Mouse (Mus musculus) heart, embryonic 13.5 days (tissue): ENCODE data around the gene Rps5. TPM values are rescaled to one million over a fixed set of nuclear protein-coding genes. Genes with fewer than 3 reads are reported as not detected.
A peak's percentile ranks its signal among the peaks of the same experiment; 100 is the strongest.

ENCODE experiments used
- ATAC-seq: fragments of 200-750 bp; cut with Nextera tagmentation; 2 replicates; pipeline ENCODE4 v1.8.0; 2017; ENCODE audit warnings: moderate TSS enrichment; ENCODE audit not compliant: insufficient number of reproducible peaks, low FRiP score, low TSS enrichment; ENCODE audit errors: extremely low read depth
- H3K27ac ChIP-seq: fragments of 300-500 bp; sonication (generic); replicated peaks from 2 replicates; pipeline ENCODE4 v1.5.1; 2015; ENCODE audit warnings: moderate library complexity, mild to moderate bottlenecking, inconsistent platforms
- H3K27me3 ChIP-seq: fragments of 300-500 bp; sonication (generic); replicated peaks from 2 replicates; pipeline ENCODE4 v1.6.1; 2015; ENCODE audit warnings: mild to moderate bottlenecking, inconsistent platforms
- H3K36me3 ChIP-seq: fragments of 300-500 bp; sonication (generic); 2 replicates; pipeline ENCODE4 v1.6.1; 2015; ENCODE audit warnings: mild to moderate bottlenecking, inconsistent platforms
- H3K4me1 ChIP-seq: fragments of 300-500 bp; sonication (generic); 2 replicates; pipeline ENCODE4 v1.6.1; 2015; ENCODE audit warnings: inconsistent platforms
- H3K4me2 ChIP-seq: fragments of 300-500 bp; sonication (generic); 2 replicates; pipeline ENCODE4 v1.6.1; 2015; ENCODE audit warnings: inconsistent platforms, mild to moderate bottlenecking, moderate library complexity
- H3K4me3 ChIP-seq: fragments of 300-500 bp; sonication (generic); 2 replicates; pipeline ENCODE4 v1.5.1; 2015; ENCODE audit warnings: moderate library complexity, mild to moderate bottlenecking, inconsistent platforms
- H3K9ac ChIP-seq: fragments of 300-500 bp; sonication (generic); 2 replicates; pipeline ENCODE4 v1.6.1; 2015; ENCODE audit warnings: inconsistent platforms, mild to moderate bottlenecking, moderate library complexity
- H3K9me3 ChIP-seq: fragments of 300-500 bp; sonication (generic); 2 replicates; pipeline ENCODE4 v1.6.1; 2016; ENCODE audit warnings: inconsistent platforms
- WGBS: fragments of 180-500 bp; shearing (Covaris S2); methylation state at CpG from one replicate; pipeline ENCODE4 v1.1.7; 2015; ENCODE audit warnings: mixed read lengths; 5-methylcytosine and 5-hydroxymethylcytosine counted together
- polyA plus RNA-seq: library from polyadenylated mRNA; unstranded; fragments of >200 nt; fragmentation: Nextera tagmentation; extraction: Ambion mirVana; gene quantifications from 2 replicates; pipeline ENCODE4 v1.2.1, GENCODE M21; 2015

The Rps5 gene
- polyA plus RNA-seq, 1 experiment from 2014 or later: 564 TPM

DNA sequence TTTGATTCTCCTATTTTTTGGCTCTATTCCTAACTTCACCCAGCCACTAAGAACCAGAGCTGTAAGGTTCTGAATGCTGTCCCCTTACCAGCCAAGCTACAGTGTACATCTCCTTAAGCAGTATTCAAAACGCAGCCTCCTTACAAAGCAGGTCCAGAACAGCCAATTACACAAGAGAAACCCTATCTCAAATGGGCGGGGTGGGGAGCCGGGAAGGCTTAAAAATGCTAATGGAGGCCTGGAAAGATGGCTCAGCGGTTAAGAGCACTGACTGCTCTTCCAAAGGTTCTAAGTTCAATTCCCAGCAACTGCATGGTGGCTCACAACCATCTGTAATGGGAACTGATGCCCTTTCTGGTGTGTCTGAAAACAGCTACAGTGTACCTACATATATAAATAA lies 37.6 kb downstream of the Rps5 start:
- WGBS: 25% methylated on average over 4 of the region's 4 CpGs
- H3K9me3 ChIP-seq: no peaks in the 10 kb centered on the region
- H3K27ac ChIP-seq: no peak overlapping the region
- no peak for ATAC-seq
- no peaks in the 10 kb centered on the region for H3K27me3 ChIP-seq
- no peak overlapping the region for H3K4me2 ChIP-seq
- H3K4me1 ChIP-seq: peaks cover 4% of the 10 kb centered on the region; the same call in 1 of the 2 replicates
- no peak overlapping the region for H3K4me3 ChIP-seq
- H3K36me3 ChIP-seq: no peaks in the 10 kb centered on the region
- H3K9ac ChIP-seq: no peak overlapping the region

DNA sequence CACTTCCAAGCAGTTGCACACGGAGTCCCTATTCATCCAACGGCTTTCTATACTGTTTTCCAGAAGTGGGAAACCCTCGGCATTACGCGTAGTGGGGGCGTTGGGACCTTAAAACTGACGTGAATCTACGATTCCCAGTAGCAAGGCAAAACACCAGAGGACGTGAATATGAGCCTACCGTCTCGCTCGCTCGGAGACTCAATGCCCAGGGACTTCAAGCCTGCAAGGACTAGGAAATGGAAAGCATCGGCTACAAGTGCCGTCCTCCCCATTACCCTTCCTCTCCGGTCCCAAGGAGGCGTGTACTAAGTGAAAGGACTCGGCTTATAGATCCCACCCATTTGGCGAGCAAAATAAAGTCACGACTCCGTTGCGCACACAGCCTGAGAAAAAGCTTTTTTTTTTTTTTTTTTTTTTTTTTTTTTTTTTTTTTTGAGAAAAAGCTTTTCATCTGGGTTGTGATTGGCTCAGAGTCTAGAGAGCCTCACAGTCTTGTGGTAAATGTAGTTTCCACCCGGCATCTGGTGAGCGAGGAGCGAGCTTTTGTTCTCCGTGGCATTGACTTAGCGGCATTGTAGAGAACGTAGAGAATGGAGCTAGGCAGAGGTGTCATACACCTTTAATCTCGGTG lies 39.5 kb downstream of the Rps5 start:
- Histone ChIP-seq H3K4me3 (peak overlapping the region; percentile 67), H3K9ac (peak overlapping the region; percentile 86), H3K36me3 (no peaks in the 10 kb centered on the region), H3K27me3 (no peaks in the 10 kb centered on the region), H3K4me1 (peaks cover 13% of the 10 kb centered on the region), H3K9me3 (no peaks in the 10 kb centered on the region), H3K27ac (peak overlapping the region; percentile 87), H3K4me2 (peak overlapping the region; percentile 79)
- no peak for ATAC-seq
- 1% methylated on average over 29 of the region's 29 CpGs for WGBS

DNA sequence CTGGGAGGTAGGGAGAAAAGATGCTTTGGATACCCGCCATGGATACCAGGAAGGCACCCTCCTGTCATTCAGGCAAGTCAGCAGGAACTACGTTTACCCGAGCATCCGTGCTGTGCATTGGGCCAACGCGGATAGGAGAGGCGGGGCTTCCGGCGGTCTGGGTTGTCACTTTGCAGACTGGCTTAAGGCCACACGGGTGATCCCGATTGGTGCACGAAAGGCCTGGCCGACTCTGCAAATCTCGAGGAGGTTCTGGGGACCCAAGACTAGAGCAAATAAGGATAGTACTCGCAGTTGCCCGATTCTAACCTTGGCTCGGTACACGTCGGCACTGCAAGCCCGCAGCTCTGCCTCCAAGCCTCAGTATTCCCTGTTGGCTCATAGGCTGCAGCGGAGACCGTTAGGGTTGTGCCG lies 43.6 kb downstream of the Rps5 start, which contains the start of gene Zfp324:
Gene Zfp324, plus strand, starts transcription at position 161 of the 414 bp plus-strand sequence.
- peak within 1 kb of the TSS; percentile 94 for H3K4me3 ChIP-seq
- H3K36me3 ChIP-seq: peaks cover 23% of the 10 kb centered on the region
- H3K9me3 ChIP-seq: no peaks in the 10 kb centered on the region
- H3K4me2 ChIP-seq: peak within 1 kb of the TSS; percentile 94
- H3K9ac ChIP-seq: peak within 1 kb of the TSS; percentile 98
- peaks cover 23% of the 10 kb centered on the region for H3K4me1 ChIP-seq
- peak within 1 kb of the TSS; percentile 91 for H3K27ac ChIP-seq
- no peaks in the 10 kb centered on the region for H3K27me3 ChIP-seq
- ATAC-seq: peak; percentile 80
- WGBS: under 1% methylated on average over 23 of the region's 23 CpGs

DNA sequence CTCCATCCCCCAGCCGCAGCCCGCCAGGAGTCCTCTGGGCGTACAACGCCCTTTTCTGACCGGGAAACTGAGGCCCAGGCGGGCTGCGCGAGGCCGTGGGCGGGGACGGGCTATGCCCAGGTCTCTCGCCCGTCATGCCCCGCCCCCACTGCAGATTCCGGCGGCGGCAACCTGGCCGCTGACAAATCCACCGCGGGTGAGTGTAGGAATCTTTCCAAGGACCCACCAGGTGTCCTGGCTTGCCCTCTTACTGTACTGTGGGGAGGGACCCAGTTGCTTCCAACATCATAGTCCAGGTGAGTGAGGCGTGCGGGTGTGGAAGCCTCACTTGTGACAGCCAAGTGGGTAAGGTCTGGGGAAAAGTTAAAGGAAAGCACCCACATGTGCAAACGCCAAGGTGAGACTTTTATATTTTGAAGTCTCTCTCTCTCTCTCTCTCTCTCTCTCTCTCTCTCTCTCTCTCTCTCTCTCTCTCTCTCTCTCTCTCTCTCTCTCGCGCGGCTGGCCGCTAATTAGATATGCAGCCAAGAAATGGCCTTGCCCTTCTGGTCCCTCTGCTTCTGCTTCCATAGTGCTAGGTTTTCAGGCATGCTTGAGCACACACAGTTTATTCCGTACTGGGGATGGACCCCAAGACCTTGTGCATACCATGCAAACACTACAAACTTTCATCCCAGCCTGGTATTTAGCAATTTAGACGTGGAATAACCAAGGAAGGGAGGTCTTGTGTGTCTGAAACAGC lies 44.2 kb downstream of the Rps5 start:
- Histone ChIP-seq H3K4me3 (peak overlapping the region; percentile 94), H3K4me2 (peak overlapping the region; percentile 94), H3K27ac (peak overlapping the region; percentile 91), H3K9ac (peak overlapping the region; percentile 98), H3K9me3 (no peaks in the 10 kb centered on the region), H3K4me1 (peaks cover 19% of the 10 kb centered on the region), H3K36me3 (peaks cover 29% of the 10 kb centered on the region), H3K27me3 (no peaks in the 10 kb centered on the region)
- WGBS: under 1% methylated on average over 29 of the region's 29 CpGs
- ATAC-seq: peak; percentile 70

DNA sequence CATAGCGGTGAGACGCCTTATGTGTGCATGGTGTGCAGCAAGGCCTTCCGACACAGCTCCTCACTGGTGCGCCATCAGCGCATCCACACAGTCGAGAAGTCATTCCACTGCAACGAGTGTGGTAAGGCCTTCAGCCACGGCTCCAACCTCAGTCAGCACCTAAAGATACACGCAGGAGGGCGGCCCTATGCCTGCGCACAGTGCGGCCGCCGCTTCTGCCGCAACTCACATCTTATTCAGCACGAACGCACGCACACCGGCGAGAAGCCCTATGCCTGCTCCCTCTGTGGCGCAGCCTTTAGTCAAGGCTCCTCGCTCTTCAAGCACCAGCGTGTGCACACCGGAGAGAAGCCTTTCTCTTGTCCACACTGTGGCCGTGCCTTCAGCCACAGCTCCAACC lies 48.8 kb downstream of the Rps5 start:
- peaks cover 12% of the 10 kb centered on the region for H3K4me1 ChIP-seq
- peaks cover 50% of the 10 kb centered on the region for H3K36me3 ChIP-seq
- no peak overlapping the region for H3K9ac ChIP-seq
- no peaks in the 10 kb centered on the region for H3K27me3 ChIP-seq
- H3K27ac ChIP-seq: no peak overlapping the region
- H3K4me2 ChIP-seq: no peak overlapping the region
- 90% methylated on average over 25 of the region's 25 CpGs for WGBS
- H3K9me3 ChIP-seq: no peaks in the 10 kb centered on the region
- H3K4me3 ChIP-seq: no peak overlapping the region
- no peak for ATAC-seq

Other genes with a start within 250 kb of the Rps5 start
- not detected in 2 replicates for gene Vmn2r55, start 237.3 kb upstream of the Rps5 start, polyA plus RNA-seq
- not detected in 2 replicates for gene Vmn2r56, start 187.3 kb upstream of the Rps5 start, polyA plus RNA-seq
- 6.5 and 8.2 TPM in 2 replicates for gene Zscan18, start 118.7 kb upstream of the Rps5 start, polyA plus RNA-seq
- gene Zfp329, start 103.4 kb upstream of the Rps5 start, polyA plus RNA-seq: 10.2 and 11.6 TPM in 2 replicates
- 19.0 and 21.0 TPM in 2 replicates for gene Zfp110, start 87.5 kb upstream of the Rps5 start, polyA plus RNA-seq
- 2.3 and 3.2 TPM in 2 replicates for gene Zfp128, start 41.1 kb upstream of the Rps5 start, polyA plus RNA-seq
- 10.4 and 11.1 TPM in 2 replicates for gene Zscan22, start 24.5 kb upstream of the Rps5 start, polyA plus RNA-seq
- gene Rnf225, start 5.1 kb downstream of the Rps5 start, polyA plus RNA-seq: 0.63 and 0.70 TPM in 2 replicates
- gene Zfp324, start 43.5 kb downstream of the Rps5 start, polyA plus RNA-seq: 5.9 and 6.0 TPM in 2 replicates
- gene Zfp446, start 55.6 kb downstream of the Rps5 start, polyA plus RNA-seq: 5.4 and 6.1 TPM in 2 replicates
- 0.11 and 0.14 TPM in 2 replicates for gene Slc27a5, start 75.9 kb downstream of the Rps5 start, polyA plus RNA-seq
- gene Trim28, start 76.8 kb downstream of the Rps5 start, polyA plus RNA-seq: 155 and 165 TPM in 2 replicates
- gene Zbtb45, start 87.7 kb downstream of the Rps5 start, polyA plus RNA-seq: 15.1 and 16.9 TPM in 2 replicates
- gene Chmp2a, start 112.5 kb downstream of the Rps5 start, polyA plus RNA-seq: 126 and 138 TPM in 2 replicates
- gene Ube2m, start 116.0 kb downstream of the Rps5 start, polyA plus RNA-seq: 82.3 and 93.6 TPM in 2 replicates
- 1.7 and 1.9 TPM in 2 replicates for gene Mzf1, start 132.5 kb downstream of the Rps5 start, polyA plus RNA-seq
- gene Vmn1r85, start 172.9 kb downstream of the Rps5 start, polyA plus RNA-seq: not detected in 2 replicates
- not detected in 2 replicates for gene Vmn1r86, start 197.6 kb downstream of the Rps5 start, polyA plus RNA-seq
- gene Vmn1r87, start 217.9 kb downstream of the Rps5 start, polyA plus RNA-seq: not detected in 2 replicates
- gene Vmn1r88, start 237.3 kb downstream of the Rps5 start, polyA plus RNA-seq: not detected in 2 replicates